Mouse (Mus musculus) ES-Bruce4 (cell line): ENCODE measurements around the gene Il31.

Experiments used
- CTCF ChIP-seq: IDR thresholded peaks from one replicate; pipeline ENCODE4 v1.8.1; 2011; ENCODE audit warnings: low read depth, low read length
- POLR2A ChIP-seq: IDR thresholded peaks from one replicate; pipeline ENCODE4 v1.8.1; 2011; ENCODE audit warnings: low read length; ENCODE audit not compliant: insufficient read depth

GRCm38 (mm10) chr5:123521621-123522020, 32.3 kb upstream of the Il31 start:
- TF ChIP-seq CTCF (no peak), POLR2A (no peak)
